Mouse (Mus musculus) A20 (cell line): ENCODE measurements around the gene Ddit4.

Source experiments
- DNase-seq: peaks from one replicate; pipeline ENCODE4 v3.0.0-alpha.2; 2011; ENCODE audit warnings: low read depth, low spot score

Gene Ddit4

GRCm38 (mm10) chr10:59919494-59920181 is 32.0 kb downstream of the Ddit4 start:
- no peak for DNase-seq

- DNase-seq = no peak
These were observed 33.5 kb downstream of the Ddit4 start for GRCm38 (mm10) chr10:59918111-59918510.

GRCm38 (mm10) chr10:59916649-59917048 is 35.0 kb downstream of the Ddit4 start:
- DNase-seq = no peak

- no peak for DNase-seq
These were observed 35.5 kb downstream of the Ddit4 start for GRCm38 (mm10) chr10:59916159-59916558.

DNA sequence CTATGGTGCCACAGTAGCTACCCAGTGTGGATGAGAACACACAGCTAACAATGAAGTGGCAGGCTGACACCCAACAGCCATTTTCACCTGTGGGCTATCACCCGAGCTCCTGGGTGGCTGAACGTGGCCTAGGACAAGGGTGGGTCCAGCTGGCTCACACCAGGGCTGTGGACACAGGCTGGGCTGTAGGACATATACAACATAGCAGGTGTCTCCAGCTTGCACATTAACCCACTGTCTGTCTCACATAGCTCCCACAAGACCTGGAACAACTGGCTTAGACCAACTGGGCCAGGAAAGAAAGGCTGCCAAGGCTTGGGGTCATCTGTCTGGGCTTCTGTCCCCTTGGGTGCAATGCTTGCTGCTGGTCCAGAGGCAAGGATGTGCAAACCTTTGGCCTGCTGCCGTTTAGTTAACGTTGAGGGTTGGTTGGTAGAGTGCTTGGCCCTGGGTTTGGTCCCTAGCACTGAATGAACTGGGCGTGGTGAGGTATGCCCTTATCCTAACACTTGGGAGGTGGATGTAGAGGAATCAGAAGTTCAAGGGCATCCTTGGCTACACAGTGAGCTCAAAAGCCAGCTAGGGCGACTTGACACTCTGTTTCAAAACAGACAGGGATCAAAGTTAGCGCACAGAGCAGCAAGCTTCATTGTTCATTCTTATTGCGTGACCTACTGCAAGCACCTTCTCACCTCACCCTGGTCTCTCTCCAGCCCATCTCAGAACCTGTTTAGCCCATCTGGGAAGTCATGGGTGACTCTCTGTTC is 36.3 kb downstream of the Ddit4 start:
- DNase-seq = no peak

DNA sequence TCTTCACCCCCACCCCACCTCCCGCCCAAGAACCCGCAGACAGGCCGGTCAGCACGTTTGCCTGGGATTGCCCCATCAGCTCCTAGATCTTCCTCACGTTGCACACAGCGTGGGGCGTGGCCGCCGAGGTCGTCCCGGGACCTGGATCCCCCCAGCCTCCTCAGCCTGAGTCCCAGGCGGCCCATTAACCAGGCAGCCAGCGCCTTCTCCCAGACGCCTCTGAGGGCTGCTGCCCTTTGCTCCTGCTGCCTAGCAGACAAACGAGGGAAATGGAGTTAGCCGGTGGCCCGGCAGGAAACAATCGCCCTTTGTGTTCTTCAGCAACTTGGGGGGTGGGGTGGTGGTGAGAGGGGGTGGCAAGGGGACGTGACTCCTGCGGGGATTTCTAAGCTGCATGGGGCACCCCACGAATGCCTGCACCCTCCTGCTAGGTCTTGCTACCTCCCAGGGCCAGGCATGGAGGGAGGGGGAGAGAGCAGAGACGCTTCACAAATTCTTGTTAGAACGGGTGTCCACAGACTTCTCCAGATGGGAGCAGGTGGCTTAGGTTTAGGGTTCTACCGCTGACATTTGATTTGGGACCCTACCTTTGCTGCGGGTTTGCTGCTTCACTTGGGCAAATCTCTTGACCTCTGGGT is 40.0 kb downstream of the Ddit4 start:
- no peak for DNase-seq

DNA sequence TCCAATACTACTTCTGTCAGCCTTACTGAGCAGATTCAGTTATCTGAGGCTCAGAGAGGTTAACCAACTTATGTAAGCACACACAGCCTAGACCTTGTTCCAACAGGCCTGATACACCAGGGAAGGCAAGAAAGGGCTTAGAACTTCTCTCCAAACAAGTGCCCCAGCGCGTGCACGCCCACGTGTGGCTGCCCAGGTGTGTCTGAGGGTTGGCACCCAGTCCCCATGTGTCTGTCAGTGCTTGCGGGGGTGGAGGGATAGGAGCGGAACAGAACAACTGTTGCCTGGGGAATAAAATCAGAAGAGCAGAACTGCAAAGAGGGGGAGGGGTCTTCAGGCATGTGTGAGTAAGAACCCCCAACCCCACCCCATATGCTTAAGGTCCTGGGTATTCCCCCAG is 40.5 kb downstream of the Ddit4 start:
- peak; percentile 88 for DNase-seq

- DNase-seq = no peak
These were observed 42.2 kb downstream of the Ddit4 start for GRCm38 (mm10) chr10:59909357-59909847.

DNA sequence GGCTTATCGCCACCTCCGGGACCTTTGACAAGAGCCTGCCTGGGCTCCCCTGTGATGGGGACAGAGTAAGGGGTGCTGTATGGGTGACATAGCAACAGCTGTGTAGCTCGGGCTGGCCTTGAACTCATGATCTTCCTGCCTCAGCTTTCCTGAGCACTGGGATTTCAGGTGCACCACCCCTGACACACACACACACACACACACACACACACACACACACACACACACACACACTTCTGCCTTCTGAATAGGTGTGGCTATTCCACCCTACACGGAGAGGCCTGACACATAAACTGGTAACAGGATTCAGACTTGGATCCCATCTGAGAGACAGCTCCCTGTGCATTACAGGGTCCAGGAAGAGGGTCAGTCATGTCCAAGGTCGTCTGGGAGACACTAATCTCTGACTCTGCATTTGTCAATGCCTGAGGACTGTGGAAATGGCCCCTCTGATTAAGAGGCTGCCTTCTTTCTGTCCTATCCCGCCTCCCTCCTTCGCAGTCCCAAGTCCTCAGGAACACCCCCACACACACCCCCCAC is 42.8 kb downstream of the Ddit4 start:
- DNase-seq = peak; percentile 50

DNA sequence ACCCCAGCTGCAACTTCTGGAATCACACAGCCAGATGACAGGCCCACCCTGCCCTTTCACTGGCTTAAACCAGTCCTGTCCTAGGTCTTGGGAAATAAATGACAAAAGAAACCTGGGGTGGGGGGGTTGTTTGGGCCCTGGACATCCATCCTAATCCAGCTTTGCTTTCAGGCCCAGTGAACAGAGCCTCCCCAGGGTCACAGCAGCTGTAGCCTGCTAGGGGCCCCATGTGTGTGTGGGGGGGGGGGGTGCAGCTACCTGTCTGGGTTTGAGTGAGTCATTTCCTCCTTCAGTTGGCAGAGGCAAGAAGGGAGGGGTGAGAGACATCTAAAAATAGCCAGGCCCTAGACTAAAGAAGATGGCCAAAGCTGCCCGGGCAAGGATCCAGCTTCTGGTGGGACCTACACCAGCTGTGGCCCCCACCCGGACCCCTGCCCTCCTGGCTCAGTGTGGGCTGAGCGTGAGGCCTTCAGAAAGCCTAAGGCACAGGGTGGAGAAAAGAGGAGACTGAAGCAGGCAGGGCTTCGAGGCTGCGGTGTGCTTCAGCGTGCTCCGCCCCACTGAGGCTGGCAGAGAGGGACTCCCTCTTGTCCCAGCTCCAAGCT is 43.8 kb downstream of the Ddit4 start:
- peak; percentile 91 for DNase-seq

GRCm38 (mm10) chr10:59907080-59907609 is 44.5 kb downstream of the Ddit4 start:
- DNase-seq = peak; percentile 80

DNA sequence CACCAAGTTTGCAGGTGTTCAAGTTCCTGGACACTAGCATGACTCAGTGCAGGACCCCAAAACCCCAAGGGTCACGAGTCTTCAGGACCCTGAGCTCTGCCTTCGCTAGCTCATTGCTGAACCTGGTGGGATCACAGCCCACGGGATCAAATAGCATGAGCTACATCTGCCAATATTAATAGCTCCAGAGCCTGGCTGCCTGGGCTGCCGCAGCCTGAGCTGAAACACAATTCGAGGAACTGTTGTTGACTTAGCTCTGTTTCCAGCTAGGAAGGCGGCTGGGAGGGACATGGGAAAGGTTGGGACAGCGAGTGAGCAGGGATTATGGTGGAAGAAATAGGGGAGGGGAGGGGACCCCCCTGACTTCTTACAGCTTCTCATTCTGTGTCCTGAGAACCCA is 48.5 kb downstream of the Ddit4 start:
- DNase-seq = no peak

DNA sequence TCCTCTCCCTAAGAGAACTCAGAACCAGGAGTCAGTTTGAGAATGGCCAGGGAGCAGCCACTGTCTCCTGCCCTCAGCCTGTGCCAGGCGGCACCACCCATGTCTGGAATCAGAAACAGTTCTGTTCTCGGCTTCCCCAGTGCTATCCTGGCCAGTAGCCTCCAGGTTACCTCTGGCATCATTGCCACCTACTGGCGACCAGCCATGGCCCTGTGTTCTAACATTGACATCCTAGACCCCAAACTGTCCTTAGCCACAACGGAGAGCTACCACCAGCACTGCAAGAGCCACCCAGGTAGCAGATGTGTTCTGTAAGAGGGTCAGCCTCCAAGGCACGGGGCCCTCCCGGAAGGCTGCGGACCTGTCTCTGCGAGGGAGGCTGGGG is 49.0 kb downstream of the Ddit4 start:
- DNase-seq = peak; percentile 51

- peak; percentile 66 for DNase-seq
These were observed 49.5 kb downstream of the Ddit4 start for GRCm38 (mm10) chr10:59901986-59902605.

DNA sequence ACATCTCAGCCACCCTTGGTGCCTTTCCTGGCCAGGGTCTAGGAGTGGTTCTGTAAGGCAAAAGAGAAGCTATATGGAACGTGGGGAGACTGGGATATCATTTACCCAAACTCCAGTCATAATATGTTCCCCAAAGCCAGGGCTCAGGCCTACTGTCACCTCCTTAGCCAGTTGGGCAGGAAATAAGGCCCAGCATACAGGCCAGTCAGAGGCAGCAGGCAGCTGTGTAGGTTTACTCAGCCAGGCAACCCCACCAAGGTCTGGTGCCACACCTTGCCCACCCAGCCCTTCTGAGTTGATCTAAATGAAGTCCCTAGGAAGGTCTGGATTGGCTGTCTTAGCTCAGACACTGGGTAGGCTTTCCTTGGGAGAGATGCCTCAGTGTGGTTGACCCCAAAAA is 50.2 kb downstream of the Ddit4 start:
- peak; percentile 50 for DNase-seq

DNA sequence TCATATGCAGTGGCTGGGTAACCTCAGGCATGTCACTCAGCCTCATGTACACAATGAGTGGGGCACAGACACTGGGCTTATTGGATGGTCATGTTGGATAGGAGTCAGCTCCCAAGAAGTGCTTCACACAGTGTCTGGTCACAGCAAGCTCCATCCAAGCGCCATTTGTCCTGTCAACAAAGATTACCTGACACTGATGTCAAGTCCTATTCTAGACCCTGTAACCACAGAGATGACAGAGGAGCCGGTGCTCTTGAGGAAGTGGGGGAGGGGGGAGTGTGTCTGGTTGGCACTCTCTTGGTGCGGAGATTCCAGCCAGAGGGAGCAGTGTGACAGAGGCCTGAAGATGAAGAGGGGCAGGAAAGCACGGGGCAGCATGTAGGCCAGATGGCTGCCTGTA is 50.7 kb downstream of the Ddit4 start:
- peak; percentile 65 for DNase-seq

DNA sequence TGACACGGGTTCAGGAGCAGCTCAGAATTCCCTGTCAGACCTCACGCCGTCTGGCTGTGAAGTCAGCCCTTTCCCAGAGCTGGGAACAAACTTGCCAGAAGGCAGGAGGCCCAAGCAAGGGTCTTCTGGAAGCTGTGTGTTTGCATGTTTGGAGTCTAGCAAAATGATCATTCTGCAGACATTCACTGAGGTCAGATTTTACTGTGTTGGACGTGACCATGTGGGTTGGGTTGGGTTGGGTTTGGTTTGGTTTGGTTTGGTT is 51.5 kb downstream of the Ddit4 start:
- no peak for DNase-seq
